Comparison of ENCODE assay signal across 28 mouse cellular contexts in the genomic region with DNA sequence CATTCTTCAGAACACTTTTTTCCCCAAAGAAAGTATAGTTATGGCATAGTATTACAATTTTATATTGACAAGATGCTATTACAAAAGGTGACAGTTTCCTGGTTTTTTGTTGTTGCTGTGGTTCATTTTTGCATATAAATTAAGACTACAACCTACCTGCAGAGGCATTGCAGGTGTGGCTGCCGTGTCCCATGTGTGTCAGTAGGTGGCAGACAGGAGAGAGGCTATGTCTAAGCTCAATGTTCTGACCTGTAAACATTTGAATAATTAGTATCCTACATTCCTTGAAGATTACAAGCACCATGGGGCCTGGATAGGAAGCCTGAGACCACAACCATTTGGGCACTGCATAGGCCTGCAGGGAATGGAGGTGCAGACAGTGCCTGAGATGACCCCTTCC. TPM values are rescaled to one million over a fixed set of nuclear protein-coding genes. Genes with fewer than 3 reads are reported as not detected.
DNase-seq lines count a peak whose midpoint lies in the region; ATAC-seq and TF ChIP-seq lines count a peak whose summit lies in the region.
"Had no signal": no experiment of that assay in that cellular context is flagged by ENCODE, and none has a peak within 500 bp of the region (broad histone marks: within the 10 kb centered on the region; RNA-seq: fewer than 3 reads in every experiment).

No protein-coding gene starts in this region.

- WGBS in heart, adult 2 months = 81% methylated on average over 1 of the region's 1 CpGs
- 94% methylated on average over 1 of the region's 1 CpGs for WGBS in kidney, postnatal 0 days
- 84% methylated on average over 1 of the region's 1 CpGs for WGBS in kidney, embryonic 15.5 days
- 90% methylated on average over 1 of the region's 1 CpGs for WGBS in midbrain, postnatal 0 days
- WGBS in midbrain, embryonic 13.5 days = 83% methylated on average over 1 of the region's 1 CpGs
- WGBS in stomach, postnatal 0 days = 81% methylated on average over 1 of the region's 1 CpGs

- TF ChIP-seq EP300 in heart, adult 2 months (IDR thresholded peaks at IDR 0.05; ENCODE audit: insufficient read depth, low read depth, low read length) = no peak
- TF ChIP-seq EP300 in stomach, postnatal 0 days (optimal IDR thresholded peaks at IDR 0.05) = no peak

- no peak overlapping the region for H3K9ac ChIP-seq in heart, adult 2 months (ENCODE audit: low read depth, low read length)
- no peak overlapping the region for H3K9ac ChIP-seq in kidney, postnatal 0 days (ENCODE audit: low read depth, low read length)
- H3K9ac ChIP-seq in kidney, embryonic 15.5 days = no peak overlapping the region
- H3K9ac ChIP-seq in midbrain, postnatal 0 days (replicated peaks; ENCODE audit: low read length, poor library complexity, severe bottlenecking) = no peak overlapping the region
- no peak overlapping the region for H3K9ac ChIP-seq in midbrain, embryonic 13.5 days (replicated peaks)
- no peak overlapping the region for H3K9ac ChIP-seq in stomach, postnatal 0 days (ENCODE audit: low read length)
- H3K9ac ChIP-seq: embryonic facial prominence, embryonic 13.5 days; forebrain, embryonic 12.5 days; heart, embryonic 12.5 days; hindbrain, embryonic 12.5 days had no signal

- no peak for ATAC-seq in kidney, postnatal 0 days (replicated peaks; ENCODE audit: low FRiP score, low read depth)
- ATAC-seq in kidney, embryonic 15.5 days (replicated peaks; ENCODE audit: low FRiP score) = no peak
- no peak for ATAC-seq in midbrain, postnatal 0 days (ENCODE audit: low FRiP score)
- ATAC-seq in midbrain, embryonic 13.5 days = no peak
- ATAC-seq in stomach, postnatal 0 days (ENCODE audit: low FRiP score, low TSS enrichment) = 0 out of 2 replicates have a peak, but pooled peaks have one; percentile 18
- ATAC-seq: activated CD4-positive, CD25-positive, alpha-beta regulatory T cell, adult 4 months; forebrain, embryonic 16.5 days; hindbrain, embryonic 16.5 days had no signal

- H3K4me1 ChIP-seq in heart, adult 2 months (ENCODE audit: control insufficient read depth, insufficient read depth, low read length) = no peaks in the 10 kb centered on the region
- no peaks in the 10 kb centered on the region for H3K4me1 ChIP-seq in kidney, postnatal 0 days (replicated peaks; ENCODE audit: insufficient read depth, low read length)
- H3K4me1 ChIP-seq in kidney, embryonic 15.5 days = no peaks in the 10 kb centered on the region
- no peaks in the 10 kb centered on the region for H3K4me1 ChIP-seq in midbrain, postnatal 0 days (ENCODE audit: insufficient read depth, low read length)
- no peaks in the 10 kb centered on the region for H3K4me1 ChIP-seq in midbrain, embryonic 13.5 days (replicated peaks)
- H3K4me1 ChIP-seq in stomach, postnatal 0 days (replicated peaks; ENCODE audit: control insufficient read depth, insufficient read depth) = no peaks in the 10 kb centered on the region
- H3K4me1 ChIP-seq: embryonic facial prominence, embryonic 13.5 days; forebrain, embryonic 12.5 days; heart, embryonic 12.5 days; hindbrain, embryonic 12.5 days had no signal

- H3K79me2 ChIP-seq in heart, adult 2 months (replicated peaks; ENCODE audit: control insufficient read depth, insufficient read depth, low read length) = no peaks in the 10 kb centered on the region

- no peaks in the 10 kb centered on the region for H3K27me3 ChIP-seq in heart, adult 2 months (ENCODE audit: control insufficient read depth, insufficient read depth, low read length)
- no peaks in the 10 kb centered on the region for H3K27me3 ChIP-seq in kidney, postnatal 0 days (ENCODE audit: insufficient read depth, low read length)
- H3K27me3 ChIP-seq in kidney, embryonic 15.5 days = no peaks in the 10 kb centered on the region
- no peaks in the 10 kb centered on the region for H3K27me3 ChIP-seq in midbrain, postnatal 0 days (ENCODE audit: insufficient read depth, low read length)
- H3K27me3 ChIP-seq in midbrain, embryonic 13.5 days = no peaks in the 10 kb centered on the region
- H3K27me3 ChIP-seq in stomach, postnatal 0 days (ENCODE audit: control insufficient read depth, insufficient read depth, low read length) = no peaks in the 10 kb centered on the region
- H3K27me3 ChIP-seq: embryonic facial prominence, embryonic 13.5 days; forebrain, embryonic 12.5 days; heart, embryonic 12.5 days; hindbrain, embryonic 12.5 days had no signal

- intact Hi-C loops in heart, adult 2 months (cut with DNase I) = no loop called here
- intact Hi-C loops in heart, postnatal 10 days (cut with DNase I) = loop anchor here (10.0 kb wide), 1 partner anchor 323 kb away; no protein-coding TSS in a partner anchor

- H3K36me3 ChIP-seq in heart, adult 2 months (ENCODE audit: control insufficient read depth, insufficient read depth, low read length) = no peaks in the 10 kb centered on the region
- no peaks in the 10 kb centered on the region for H3K36me3 ChIP-seq in kidney, postnatal 0 days (ENCODE audit: insufficient read depth, low read length)
- H3K36me3 ChIP-seq in kidney, embryonic 15.5 days = no peaks in the 10 kb centered on the region
- H3K36me3 ChIP-seq in midbrain, postnatal 0 days (ENCODE audit: insufficient read depth, low read length) = no peaks in the 10 kb centered on the region
- no peaks in the 10 kb centered on the region for H3K36me3 ChIP-seq in midbrain, embryonic 13.5 days
- H3K36me3 ChIP-seq in stomach, postnatal 0 days (ENCODE audit: control insufficient read depth, insufficient read depth, low read length) = no peaks in the 10 kb centered on the region
- H3K36me3 ChIP-seq: embryonic facial prominence, embryonic 13.5 days; forebrain, embryonic 12.5 days; heart, embryonic 12.5 days; hindbrain, embryonic 12.5 days had no signal

- TF ChIP-seq CTCF in heart, adult 2 months (IDR thresholded peaks at IDR 0.05) = peak; percentile 20
- TF ChIP-seq CTCF in kidney, postnatal 0 days (IDR thresholded peaks at IDR 0.05; ENCODE audit: low read depth) = peak; percentile 38; the same call in 1 of the 2 replicates
- 0 out of 2 replicates have a peak, but pooled peaks have one; percentile 4 for TF ChIP-seq CTCF in midbrain, postnatal 0 days (IDR thresholded peaks at IDR 0.05)
- TF ChIP-seq CTCF in stomach, postnatal 0 days (IDR thresholded peaks at IDR 0.05; ENCODE audit: low read depth) = peak; percentile 44; the same call in 1 of the 2 replicates

- H3K4me2 ChIP-seq in kidney, postnatal 0 days (ENCODE audit: low read length) = no peak overlapping the region
- no peak overlapping the region for H3K4me2 ChIP-seq in kidney, embryonic 15.5 days
- no peak overlapping the region for H3K4me2 ChIP-seq in midbrain, postnatal 0 days (ENCODE audit: low read depth, low read length, poor library complexity, severe bottlenecking)
- H3K4me2 ChIP-seq in midbrain, embryonic 13.5 days (replicated peaks) = no peak overlapping the region
- H3K4me2 ChIP-seq in stomach, postnatal 0 days (replicated peaks; ENCODE audit: low read depth) = no peak overlapping the region
- H3K4me2 ChIP-seq: embryonic facial prominence, embryonic 13.5 days; forebrain, embryonic 12.5 days; heart, embryonic 12.5 days; hindbrain, embryonic 12.5 days had no signal

- TF ChIP-seq POLR2A in heart, adult 2 months (IDR thresholded peaks at IDR 0.05; ENCODE audit: insufficient read depth, low read depth, low read length) = no peak

- no peak for DNase-seq in heart, adult 2 months
- DNase-seq in heart, postnatal 10 days = no peak
- no peak for DNase-seq in kidney, postnatal 0 days (ENCODE audit: low spot score)
- DNase-seq in midbrain, postnatal 0 days (ENCODE audit: low spot score) = no peak
- DNase-seq in stomach, postnatal 0 days (ENCODE audit: low spot score) = no peak
- no peak for DNase-seq in retina, postnatal 1 day
- DNase-seq: adrenal gland, postnatal 14 days; cerebellum, adult 18-20 months; cerebellum, adult 9-11 months; cerebellum, postnatal 36 days; gastrocnemius, postnatal 14 days; heart, postnatal 36 days had no signal

- no peak overlapping the region for H3K27ac ChIP-seq in heart, adult 2 months
- H3K27ac ChIP-seq in kidney, postnatal 0 days = no peak overlapping the region
- no peak overlapping the region for H3K27ac ChIP-seq in kidney, embryonic 15.5 days
- no peak overlapping the region for H3K27ac ChIP-seq in midbrain, postnatal 0 days (ENCODE audit: low read depth, low read length)
- no peak overlapping the region for H3K27ac ChIP-seq in midbrain, embryonic 13.5 days
- no peak overlapping the region for H3K27ac ChIP-seq in stomach, postnatal 0 days (replicated peaks)
- H3K27ac ChIP-seq: embryonic facial prominence, embryonic 13.5 days; forebrain, embryonic 12.5 days; hindbrain, embryonic 12.5 days had no signal

- no peaks in the 10 kb centered on the region for H3K9me3 ChIP-seq in kidney, postnatal 0 days (replicated peaks; ENCODE audit: low read length)
- no peaks in the 10 kb centered on the region for H3K9me3 ChIP-seq in kidney, embryonic 15.5 days (replicated peaks)
- H3K9me3 ChIP-seq in midbrain, postnatal 0 days (ENCODE audit: low read length) = no peaks in the 10 kb centered on the region
- no peaks in the 10 kb centered on the region for H3K9me3 ChIP-seq in midbrain, embryonic 13.5 days
- no peaks in the 10 kb centered on the region for H3K9me3 ChIP-seq in stomach, postnatal 0 days (ENCODE audit: control insufficient read depth, low read length)
- H3K9me3 ChIP-seq: embryonic facial prominence, embryonic 13.5 days; forebrain, embryonic 12.5 days; heart, embryonic 12.5 days; hindbrain, embryonic 12.5 days had no signal

- no peak overlapping the region for H3K4me3 ChIP-seq in heart, adult 2 months
- no peak overlapping the region for H3K4me3 ChIP-seq in kidney, postnatal 0 days (replicated peaks; ENCODE audit: low read depth, low read length)
- H3K4me3 ChIP-seq in kidney, embryonic 15.5 days (replicated peaks) = no peak overlapping the region
- H3K4me3 ChIP-seq in midbrain, postnatal 0 days (ENCODE audit: low read depth, low read length) = no peak overlapping the region
- H3K4me3 ChIP-seq in midbrain, embryonic 13.5 days (replicated peaks) = no peak overlapping the region
- H3K4me3 ChIP-seq in stomach, postnatal 0 days (ENCODE audit: low read depth, low read length) = no peak overlapping the region
- H3K4me3 ChIP-seq: embryonic facial prominence, embryonic 13.5 days; forebrain, embryonic 12.5 days; heart, embryonic 12.5 days; hindbrain, embryonic 12.5 days had no signal

RNA-seq across cellular contexts. Expression of a gene that starts 11.2 kb away (rescaled TPM):
- not detected for total RNA-seq in heart, adult 2 months (2021)
- polyA plus RNA-seq in heart, adult 2 months (2012; rRNA removed) = not detected in 2 replicates
- not detected for total RNA-seq in heart, postnatal 10 days (2021)
- polyA plus RNA-seq in kidney, postnatal 0 days (2015; fragmentation: Nextera tagmentation; extraction: Ambion mirVana) = not detected in 2 replicates
- not detected in 2 replicates for polyA plus RNA-seq in kidney, embryonic 15.5 days (2015; fragmentation: Nextera tagmentation; extraction: Ambion mirVana)
- not detected in 2 replicates for total RNA-seq in midbrain, postnatal 0 days (2014; rRNA removed)
- polyA plus RNA-seq in midbrain, postnatal 0 days (2015; fragmentation: Nextera tagmentation; extraction: Ambion mirVana) = not detected in 2 replicates
- polyA plus RNA-seq in midbrain, embryonic 13.5 days (2015; fragmentation: Nextera tagmentation; extraction: Ambion mirVana) = not detected in 2 replicates
- not detected in 2 replicates for polyA plus RNA-seq in stomach, postnatal 0 days (2015; fragmentation: Nextera tagmentation; extraction: Ambion mirVana)
- total RNA-seq: adrenal gland, adult 18-20 months; adrenal gland, postnatal 14 days; gastrocnemius, adult 18-20 months; gastrocnemius, postnatal 14 days; heart, adult 8-10 months; heart, postnatal 36 days; MEL had no signal
- polyA plus RNA-seq: activated CD4-positive, CD25-positive, alpha-beta regulatory T cell, adult 4 months; C2C12; embryonic facial prominence, embryonic 13.5 days; forebrain, embryonic 12.5 days; forebrain, embryonic 16.5 days; gonadal fat pad, adult 2 months; heart, embryonic 12.5 days; heart, embryonic 16.5 days; hindbrain, embryonic 12.5 days; hindbrain, embryonic 16.5 days had no signal
